Mouse (Mus musculus) bone marrow macrophage, adult 2 months (primary cell): ENCODE data around the gene Gm5678. TPM values are rescaled to one million over a fixed set of nuclear protein-coding genes. Genes with fewer than 3 reads are reported as not detected.
A peak's percentile ranks its signal among the peaks of the same experiment; 100 is the strongest.
"Not testable (repeated sequence)": the region's sequence is repeated elsewhere in the genome, so short reads cannot be mapped to it uniquely, and the experiment has no call there.

Experiments
- H3K27ac ChIP-seq: 2 replicates; pipeline ENCODE4 v1.5.1; 2012; ENCODE audit warnings: low read depth, low read length; ENCODE audit not compliant: insufficient read depth
- H3K4me1 ChIP-seq: 2 replicates; pipeline ENCODE4 v1.6.1; 2012; ENCODE audit warnings: low read length; ENCODE audit not compliant: control insufficient read depth, insufficient read depth
- H3K4me3 ChIP-seq: 2 replicates; pipeline ENCODE4 v1.5.1; 2012; ENCODE audit warnings: mild to moderate bottlenecking, low read length, moderate library complexity; ENCODE audit not compliant: insufficient read depth
- CTCF ChIP-seq: IDR thresholded peaks from 2 replicates; pipeline ENCODE4 v1.5.1; 2012; ENCODE audit warnings: low read depth, mild to moderate bottlenecking, low read length, moderate library complexity
- POLR2A ChIP-seq: IDR thresholded peaks from 2 replicates; pipeline ENCODE4 v1.6.1; 2012; ENCODE audit warnings: mild to moderate bottlenecking, low read depth, low read length, borderline replicate concordance
- polyA plus RNA-seq: library from polyadenylated mRNA; stranded (reverse); fragments of >200 nt; gene quantifications from 2 replicates; pipeline ENCODE4 v1.2.4, GENCODE M21; 2012; ENCODE audit not compliant: missing spikeins, insufficient read depth, insufficient read length

Gm5678 gene
- polyA plus RNA-seq, 1 experiment: not detected

- no peak for TF ChIP-seq CTCF
- no peak for TF ChIP-seq POLR2A
- Histone ChIP-seq H3K4me1 (peaks cover 5% of the 10 kb centered on the region), H3K4me3 (no peak within 1 kb of the TSS), H3K27ac (no peak within 1 kb of the TSS)
Observed at GRCm38 (mm10) chr16:93605553-93605952, 22.3 kb upstream of the Gm5678 start, which contains the start of gene Cbr1. Cbr1 (plus strand) TSS chr16:93605853.

- Histone ChIP-seq H3K4me1 (peaks cover 5% of the 10 kb centered on the region), H3K27ac (no peak overlapping the region), H3K4me3 (no peak overlapping the region)
- TF ChIP-seq POLR2A: no peak
- TF ChIP-seq CTCF: no peak
Observed at GRCm38 (mm10) chr16:93606146-93606545, 21.8 kb upstream of the Gm5678 start.

GRCm38 (mm10) chr16:93607669-93608101 lies 20.2 kb upstream of the Gm5678 start:
- no peak for TF ChIP-seq POLR2A
- TF ChIP-seq CTCF: no peak
- H3K27ac ChIP-seq: no peak overlapping the region

GRCm38 (mm10) chr16:93608731-93609130 lies 19.2 kb upstream of the Gm5678 start:
- peaks cover 10% of the 10 kb centered on the region for H3K4me1 ChIP-seq
- H3K27ac ChIP-seq: no peak overlapping the region
- H3K4me3 ChIP-seq: no peak overlapping the region; the same call in 1 of the 2 replicates
- no peak for TF ChIP-seq POLR2A
- TF ChIP-seq CTCF: no peak

More at GRCm38 (mm10) chr16:93607669-93608101, 20.2 kb upstream of the Gm5678 start:
- Histone ChIP-seq H3K4me3 (peak overlapping the region; percentile 95), H3K4me1 (peaks cover 8% of the 10 kb centered on the region)

- TF ChIP-seq POLR2A (no peak), CTCF (no peak)
- Histone ChIP-seq H3K27ac (no peak overlapping the region), H3K4me3 (no peak overlapping the region), H3K4me1 (peaks cover 7% of the 10 kb centered on the region; the same call in 1 of the 2 replicates)
Observed at GRCm38 (mm10) chr16:93609796-93610195, 18.1 kb upstream of the Gm5678 start.

- no peak overlapping the region for H3K27ac ChIP-seq
- no peak overlapping the region for H3K4me3 ChIP-seq
- TF ChIP-seq CTCF (no peak), POLR2A (no peak)
Observed at GRCm38 (mm10) chr16:93610961-93611360, 16.9 kb upstream of the Gm5678 start.

GRCm38 (mm10) chr16:93615118-93615870 lies 12.6 kb upstream of the Gm5678 start:
- Histone ChIP-seq H3K4me3 (no peak overlapping the region), H3K27ac (no peak overlapping the region), H3K4me1 (peaks cover 7% of the 10 kb centered on the region; the same call in 1 of the 2 replicates)
- TF ChIP-seq CTCF (peak; percentile 91), POLR2A (no peak)

More at GRCm38 (mm10) chr16:93610961-93611360, 16.9 kb upstream of the Gm5678 start:
- H3K4me1 ChIP-seq: peaks cover 7% of the 10 kb centered on the region; the same call in 1 of the 2 replicates

- peaks cover 14% of the 10 kb centered on the region for H3K4me1 ChIP-seq
- H3K27ac ChIP-seq: not testable (repeated sequence)
Observed at GRCm38 (mm10) chr16:93623759-93624158, 4.1 kb upstream of the Gm5678 start.

GRCm38 (mm10) chr16:93624671-93625070 lies 3.2 kb upstream of the Gm5678 start:
- TF ChIP-seq POLR2A (no peak), CTCF (no peak)
- no peak overlapping the region for H3K27ac ChIP-seq
- no peak overlapping the region for H3K4me3 ChIP-seq
- peaks cover 14% of the 10 kb centered on the region for H3K4me1 ChIP-seq

More at GRCm38 (mm10) chr16:93623759-93624158, 4.1 kb upstream of the Gm5678 start:
- not testable (repeated sequence) for H3K4me3 ChIP-seq

GRCm38 (mm10) chr16:93626745-93627144 lies 1.2 kb upstream of the Gm5678 start:
- Histone ChIP-seq H3K4me1 (peaks cover 14% of the 10 kb centered on the region), H3K27ac (no peak overlapping the region), H3K4me3 (no peak overlapping the region)
- no peak for TF ChIP-seq POLR2A
- TF ChIP-seq CTCF: peak; percentile 32; the same call in 1 of the 2 replicates
